Mouse (Mus musculus) kidney, adult 2 months (tissue): ENCODE measurements at regions not wholly inside any gene's neighbourhood (a gene's known extent, or its start where the extent isn't known, plus 50 kb on each side); places are given as distances from the start of the nearest gene placed in this dataset.

Source experiments
- CTCF ChIP-seq: fragments of 200-500 bp; conservative IDR thresholded peaks from 2 replicates; pipeline ENCODE4 v1.5.1; 2011; ENCODE audit warnings: low read depth, mild to moderate bottlenecking, control low read depth, low read length, moderate library complexity, mixed read lengths; ENCODE audit not compliant: insufficient read depth, insufficient read length
- POLR2A ChIP-seq: fragments of 200-500 bp; IDR thresholded peaks from one replicate; pipeline ENCODE4 v1.6.1; 2011; ENCODE audit warnings: low read depth, low read length, control low read depth

DNA sequence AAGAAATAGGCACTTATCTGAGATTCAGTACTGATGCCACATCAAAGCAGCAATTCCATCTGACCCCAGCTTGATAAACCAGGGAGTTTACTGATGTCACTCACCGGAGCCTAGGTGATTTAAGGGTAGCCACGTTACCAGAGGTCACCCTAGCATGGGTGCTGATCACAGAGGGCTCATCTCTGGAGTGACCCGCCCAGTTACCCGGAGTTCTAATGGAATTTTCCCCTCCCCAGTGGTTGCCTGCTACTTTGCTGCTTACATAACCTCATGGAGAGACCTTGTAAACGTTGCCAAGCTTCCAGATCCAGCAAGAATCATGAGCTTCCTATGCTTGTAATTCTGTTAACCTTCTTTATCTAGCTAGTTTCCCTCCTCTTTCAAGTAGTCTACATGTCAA is 125.8 kb upstream of the Slc16a7 start:
- TF ChIP-seq POLR2A, result no peak
- TF ChIP-seq CTCF, result no peak
